Mouse (Mus musculus) heart, embryonic 16.5 days (tissue): Measurements from ENCODE around the gene Tnnt2. TPM values are rescaled to one million over a fixed set of nuclear protein-coding genes. Genes with fewer than 3 reads are reported as not detected.

Experiments used
- ATAC-seq: fragments of 200-750 bp; cut with Nextera tagmentation; replicated peaks from 2 replicates; pipeline ENCODE4 v1.8.0; 2017; ENCODE audit warnings: moderate number of reproducible peaks; ENCODE audit not compliant: insufficient read depth, low FRiP score; ENCODE audit errors: extremely low read depth
- H3K27ac ChIP-seq: fragments of 300-500 bp; sonication (generic); 2 replicates; pipeline ENCODE4 v1.5.1; 2014; ENCODE audit warnings: mild to moderate bottlenecking, low read length, control low read depth, moderate library complexity
- H3K27me3 ChIP-seq: fragments of 300-500 bp; sonication (generic); 2 replicates; pipeline ENCODE4 v1.6.1; 2014; ENCODE audit warnings: low read length, mixed read lengths; ENCODE audit not compliant: control insufficient read depth, insufficient read depth
- H3K36me3 ChIP-seq: fragments of 300-500 bp; sonication (generic); 2 replicates; pipeline ENCODE4 v1.6.1; 2014; ENCODE audit not compliant: control insufficient read depth, insufficient read depth
- H3K4me1 ChIP-seq: fragments of 300-500 bp; sonication (generic); 2 replicates; pipeline ENCODE4 v1.6.1; 2014; ENCODE audit warnings: low read length, mixed read lengths; ENCODE audit not compliant: control insufficient read depth, insufficient read depth
- H3K4me2 ChIP-seq: fragments of 300-500 bp; sonication (generic); 2 replicates; pipeline ENCODE4 v1.6.1; 2014; ENCODE audit warnings: low read depth, mild to moderate bottlenecking, control low read depth, low read length
- H3K4me3 ChIP-seq: fragments of 300-500 bp; sonication (generic); 2 replicates; pipeline ENCODE4 v1.5.1; 2014; ENCODE audit warnings: mild to moderate bottlenecking, control low read depth, low read length
- H3K9ac ChIP-seq: fragments of 300-500 bp; sonication (generic); 2 replicates; pipeline ENCODE4 v1.6.1; 2014; ENCODE audit warnings: low read length, control low read depth
- H3K9me3 ChIP-seq: fragments of 300-500 bp; sonication (generic); replicated peaks from 2 replicates; pipeline ENCODE4 v1.6.1; 2016; ENCODE audit warnings: low read length; ENCODE audit not compliant: control insufficient read depth
- WGBS: fragments of 180-500 bp; shearing (Covaris S2); extraction: QIAGEN DNeasy Blood & Tissue Kit; methylation state at CpG from one replicate; pipeline ENCODE4 v1.1.7; 2014; 5-methylcytosine and 5-hydroxymethylcytosine counted together
- polyA plus RNA-seq: library from polyadenylated mRNA; unstranded; fragments of >200 nt; fragmentation: Nextera tagmentation; extraction: Ambion mirVana; gene quantifications from 2 replicates; pipeline ENCODE4 v1.2.1, GENCODE M21; 2015

Gene Tnnt2
- polyA plus RNA-seq, 1 experiment from 2014 or later, result 10,628 TPM

- no peak overlapping the region for H3K9ac ChIP-seq
- H3K36me3 ChIP-seq, result peaks cover 7% of the 10 kb centered on the region
- no peaks in the 10 kb centered on the region for H3K27me3 ChIP-seq
- H3K4me1 ChIP-seq, result peaks cover 22% of the 10 kb centered on the region
- H3K4me3 ChIP-seq, result no peak overlapping the region
- no peaks in the 10 kb centered on the region for H3K9me3 ChIP-seq
- WGBS, result 57% methylated on average over 11 of the region's 11 CpGs
- H3K27ac ChIP-seq, result no peak overlapping the region
- no peak overlapping the region for H3K4me2 ChIP-seq
- ATAC-seq, result no peak
Measured at GRCm38 (mm10) chr1:135857137-135857775, 21.1 kb downstream of the Tnnt2 start.

- Histone ChIP-seq H3K27me3 (no peaks in the 10 kb centered on the region), H3K27ac (no peak overlapping the region), H3K4me3 (no peak overlapping the region), H3K9me3 (no peaks in the 10 kb centered on the region), H3K4me1 (peaks cover 24% of the 10 kb centered on the region), H3K4me2 (no peak overlapping the region), H3K36me3 (no peaks in the 10 kb centered on the region), H3K9ac (no peak overlapping the region)
- 86% methylated on average over 7 of the region's 7 CpGs for whole genome bisulfite sequencing
- ATAC-seq, result no peak
Measured at GRCm38 (mm10) chr1:135858533-135858932, 22.4 kb downstream of the Tnnt2 start.

- no peaks in the 10 kb centered on the region for H3K9me3 ChIP-seq
- no peaks in the 10 kb centered on the region for H3K36me3 ChIP-seq
- H3K4me2 ChIP-seq, result no peak overlapping the region
- peaks cover 24% of the 10 kb centered on the region for H3K4me1 ChIP-seq
- H3K27me3 ChIP-seq, result peaks cover 3% of the 10 kb centered on the region
- H3K27ac ChIP-seq, result no peak overlapping the region
- H3K4me3 ChIP-seq, result no peak overlapping the region
- WGBS, result 77% methylated on average over 5 of the region's 5 CpGs
- no peak for ATAC-seq
- H3K9ac ChIP-seq, result no peak overlapping the region
Measured at GRCm38 (mm10) chr1:135861091-135861490, 24.9 kb downstream of the Tnnt2 start.

GRCm38 (mm10) chr1:135861980-135862552, 25.9 kb downstream of the Tnnt2 start:
- H3K9me3 ChIP-seq, result no peaks in the 10 kb centered on the region
- no peaks in the 10 kb centered on the region for H3K36me3 ChIP-seq
- peaks cover 9% of the 10 kb centered on the region for H3K27me3 ChIP-seq
- no peak overlapping the region for H3K9ac ChIP-seq
- ATAC-seq, result peak; percentile 74
- 25% methylated on average over 9 of the region's 9 CpGs for WGBS
- peak overlapping the region; percentile 4; the same call in 1 of the 2 replicates for H3K4me2 ChIP-seq
- H3K4me1 ChIP-seq, result peaks cover 24% of the 10 kb centered on the region
- H3K4me3 ChIP-seq, result no peak overlapping the region
- H3K27ac ChIP-seq, result peak overlapping the region; percentile 81

- no peaks in the 10 kb centered on the region for H3K36me3 ChIP-seq
- no peaks in the 10 kb centered on the region for H3K9me3 ChIP-seq
- no peak overlapping the region for H3K4me3 ChIP-seq
- H3K27ac ChIP-seq, result peak overlapping the region; percentile 81
- no peak overlapping the region; the same call in 1 of the 2 replicates for H3K4me2 ChIP-seq
- H3K27me3 ChIP-seq, result peaks cover 9% of the 10 kb centered on the region
- WGBS, result 63% methylated on average over 5 of the region's 5 CpGs
- no peak overlapping the region for H3K9ac ChIP-seq
- ATAC-seq, result no peak
- peaks cover 24% of the 10 kb centered on the region for H3K4me1 ChIP-seq
Measured at GRCm38 (mm10) chr1:135862561-135862960, 26.4 kb downstream of the Tnnt2 start.

- peaks cover 24% of the 10 kb centered on the region for H3K4me1 ChIP-seq
- H3K9ac ChIP-seq, result no peak overlapping the region
- no peaks in the 10 kb centered on the region for H3K36me3 ChIP-seq
- ATAC-seq, result no peak
- H3K4me3 ChIP-seq, result no peak overlapping the region
- H3K9me3 ChIP-seq, result no peaks in the 10 kb centered on the region
- WGBS, result 66% methylated on average over 9 of the region's 9 CpGs
- H3K27ac ChIP-seq, result no peak overlapping the region
- no peak overlapping the region for H3K4me2 ChIP-seq
- H3K27me3 ChIP-seq, result peaks cover 9% of the 10 kb centered on the region
Measured at GRCm38 (mm10) chr1:135863786-135864335, 27.7 kb downstream of the Tnnt2 start.

GRCm38 (mm10) chr1:135864830-135865229, 28.7 kb downstream of the Tnnt2 start:
- no peak overlapping the region for H3K4me2 ChIP-seq
- WGBS, result 78% methylated on average over 6 of the region's 6 CpGs
- peaks cover 24% of the 10 kb centered on the region for H3K4me1 ChIP-seq
- ATAC-seq, result no peak
- H3K27ac ChIP-seq, result no peak overlapping the region
- peaks cover 9% of the 10 kb centered on the region for H3K27me3 ChIP-seq
- H3K36me3 ChIP-seq, result no peaks in the 10 kb centered on the region
- no peaks in the 10 kb centered on the region for H3K9me3 ChIP-seq
- H3K9ac ChIP-seq, result no peak overlapping the region
- no peak overlapping the region for H3K4me3 ChIP-seq

GRCm38 (mm10) chr1:135865518-135866194, 29.5 kb downstream of the Tnnt2 start:
- Histone ChIP-seq H3K4me2 (no peak overlapping the region), H3K9me3 (no peaks in the 10 kb centered on the region), H3K36me3 (no peaks in the 10 kb centered on the region), H3K27ac (no peak overlapping the region), H3K4me1 (peaks cover 24% of the 10 kb centered on the region), H3K27me3 (peaks cover 9% of the 10 kb centered on the region), H3K9ac (no peak overlapping the region), H3K4me3 (no peak overlapping the region)
- ATAC-seq, result 0 out of 2 replicates have a peak, but pooled peaks have one; percentile 24
- 48% methylated on average over 19 of the region's 19 CpGs for WGBS

GRCm38 (mm10) chr1:135868570-135868969, 32.4 kb downstream of the Tnnt2 start:
- Histone ChIP-seq H3K4me1 (no peaks in the 10 kb centered on the region), H3K27me3 (peaks cover 9% of the 10 kb centered on the region), H3K36me3 (no peaks in the 10 kb centered on the region), H3K4me3 (no peak overlapping the region), H3K4me2 (no peak overlapping the region), H3K9ac (no peak overlapping the region), H3K27ac (no peak overlapping the region), H3K9me3 (no peaks in the 10 kb centered on the region)
- 86% methylated on average over 6 of the region's 6 CpGs for WGBS
- no peak for ATAC-seq
